Mouse (Mus musculus) intestine, postnatal 0 days (tissue): ENCODE data around the gene Gpc6. TPM values are rescaled to one million over a fixed set of nuclear protein-coding genes. Genes with fewer than 3 reads are reported as not detected.

Source experiments
- ATAC-seq: fragments of 200-750 bp; cut with Nextera tagmentation; 2 replicates; pipeline ENCODE4 v1.8.0; 2017; ENCODE audit warnings: mild to moderate bottlenecking, moderate TSS enrichment, moderate library complexity
- H3K27ac ChIP-seq: fragments of 300-500 bp; sonication (generic); 2 replicates; pipeline ENCODE4 v1.5.1; 2014; ENCODE audit warnings: mild to moderate bottlenecking, low read depth, low read length, moderate library complexity
- H3K27me3 ChIP-seq: fragments of 300-500 bp; sonication (generic); replicated peaks from 2 replicates; pipeline ENCODE4 v1.6.1; 2014; ENCODE audit warnings: low read length, mixed read lengths; ENCODE audit not compliant: control insufficient read depth, insufficient read depth
- H3K36me3 ChIP-seq: fragments of 300-500 bp; sonication (generic); 2 replicates; pipeline ENCODE4 v1.6.1; 2014; ENCODE audit warnings: mild to moderate bottlenecking, moderate library complexity; ENCODE audit not compliant: control insufficient read depth, insufficient read depth
- H3K4me1 ChIP-seq: fragments of 300-500 bp; sonication (generic); replicated peaks from 2 replicates; pipeline ENCODE4 v1.6.1; 2014; ENCODE audit warnings: antibody characterized with exemption, low read length, mixed read lengths; ENCODE audit not compliant: control insufficient read depth, insufficient read depth
- H3K4me2 ChIP-seq: fragments of 300-500 bp; sonication (generic); replicated peaks from 2 replicates; pipeline ENCODE4 v1.6.1; 2014; ENCODE audit warnings: low read depth, mild to moderate bottlenecking, moderate library complexity
- H3K4me3 ChIP-seq: fragments of 300-500 bp; sonication (generic); 2 replicates; pipeline ENCODE4 v1.5.1; 2014; ENCODE audit warnings: low read depth, low read length
- H3K9ac ChIP-seq: fragments of 300-500 bp; sonication (generic); 2 replicates; pipeline ENCODE4 v1.6.1; 2014; ENCODE audit warnings: mild to moderate bottlenecking, low read depth, low read length
- H3K9me3 ChIP-seq: fragments of 300-500 bp; sonication (generic); 2 replicates; pipeline ENCODE4 v1.6.1; 2016; ENCODE audit warnings: mixed run types; ENCODE audit not compliant: control insufficient read depth
- CTCF ChIP-seq: sonication (generic); IDR thresholded peaks from 2 replicates; pipeline ENCODE4 v1.5.1; 2016; ENCODE audit warnings: low read depth, mild to moderate bottlenecking, control low read depth, antibody characterized with exemption, moderate library complexity
- WGBS: fragments of 180-500 bp; shearing (Covaris S2); extraction: QIAGEN DNeasy Blood & Tissue Kit; methylation state at CpG from one replicate; pipeline ENCODE4 v1.1.7; 2014; 5-methylcytosine and 5-hydroxymethylcytosine counted together
- polyA plus RNA-seq: library from polyadenylated mRNA; unstranded; fragments of >200 nt; fragmentation: Nextera tagmentation; extraction: Ambion mirVana; gene quantifications from 2 replicates; pipeline ENCODE4 v1.2.1, GENCODE M21; 2015

Gpc6 gene
- polyA plus RNA-seq: 6.6 and 7.5 TPM in 2 replicates

- no peak for TF ChIP-seq CTCF
- no peaks in the 10 kb centered on the region for H3K4me1 ChIP-seq
- under 1% methylated on average over 38 of the region's 38 CpGs for WGBS
- H3K9me3 ChIP-seq: no peaks in the 10 kb centered on the region
- peak; percentile 37; the same call in 1 of the 2 replicates for ATAC-seq
- H3K4me3 ChIP-seq: peak within 1 kb of the TSS; percentile 57
- peak within 1 kb of the TSS; percentile 98 for H3K4me2 ChIP-seq
- no peaks in the 10 kb centered on the region for H3K36me3 ChIP-seq
- 0 out of 2 replicates have a peak within 1 kb of the TSS, but pooled peaks have one; percentile 42 for H3K27ac ChIP-seq
- H3K9ac ChIP-seq: peak within 1 kb of the TSS; percentile 35; the same call in 1 of the 2 replicates
- no peaks in the 10 kb centered on the region; the same call in 1 of the 2 replicates for H3K27me3 ChIP-seq
Observed at GRCm38 (mm10) chr14:116924876-116925601, at the start of gene Gpc6. Gpc6 (plus strand) TSS chr14:116925315.

- Histone ChIP-seq H3K4me2 (no peak overlapping the region), H3K27me3 (no peaks in the 10 kb centered on the region), H3K4me3 (no peak overlapping the region), H3K27ac (no peak overlapping the region), H3K4me1 (no peaks in the 10 kb centered on the region), H3K9me3 (no peaks in the 10 kb centered on the region), H3K36me3 (no peaks in the 10 kb centered on the region), H3K9ac (no peak overlapping the region)
- no peak for ATAC-seq
- TF ChIP-seq CTCF: no peak
- 77% methylated on average over 7 of the region's 7 CpGs for WGBS
Observed at GRCm38 (mm10) chr14:116882480-116883044, 42.6 kb upstream of the Gpc6 start.

- 18% methylated on average over 3 of the region's 3 CpGs for WGBS
- no peak overlapping the region for H3K4me3 ChIP-seq
- no peak for TF ChIP-seq CTCF
- H3K36me3 ChIP-seq: no peaks in the 10 kb centered on the region
- H3K9me3 ChIP-seq: no peaks in the 10 kb centered on the region
- no peaks in the 10 kb centered on the region for H3K4me1 ChIP-seq
- H3K27ac ChIP-seq: no peak overlapping the region
- H3K4me2 ChIP-seq: no peak overlapping the region
- H3K27me3 ChIP-seq: no peaks in the 10 kb centered on the region
- no peak overlapping the region for H3K9ac ChIP-seq
- ATAC-seq: 0 out of 2 replicates have a peak, but pooled peaks have one; percentile 13
Observed at GRCm38 (mm10) chr14:116894316-116894715, 30.8 kb upstream of the Gpc6 start.

- no peak overlapping the region for H3K4me3 ChIP-seq
- WGBS: 41% methylated on average over 1 of the region's 1 CpGs
- no peak overlapping the region for H3K27ac ChIP-seq
- no peaks in the 10 kb centered on the region for H3K4me1 ChIP-seq
- no peak for TF ChIP-seq CTCF
- H3K4me2 ChIP-seq: no peak overlapping the region
- H3K36me3 ChIP-seq: no peaks in the 10 kb centered on the region
- no peaks in the 10 kb centered on the region for H3K9me3 ChIP-seq
- no peaks in the 10 kb centered on the region for H3K27me3 ChIP-seq
- no peak overlapping the region for H3K9ac ChIP-seq
- ATAC-seq: no peak
Observed at GRCm38 (mm10) chr14:116897971-116898370, 27.1 kb upstream of the Gpc6 start.

GRCm38 (mm10) chr14:116911768-116912167, 13.3 kb upstream of the Gpc6 start:
- 77% methylated on average over 1 of the region's 1 CpGs for WGBS
- Histone ChIP-seq H3K4me3 (no peak overlapping the region), H3K27ac (no peak overlapping the region), H3K9me3 (no peaks in the 10 kb centered on the region), H3K4me1 (no peaks in the 10 kb centered on the region), H3K36me3 (no peaks in the 10 kb centered on the region), H3K27me3 (no peaks in the 10 kb centered on the region), H3K9ac (no peak overlapping the region), H3K4me2 (no peak overlapping the region)
- ATAC-seq: no peak
- no peak for TF ChIP-seq CTCF

- H3K27ac ChIP-seq: no peak overlapping the region
- TF ChIP-seq CTCF: no peak
- H3K4me1 ChIP-seq: no peaks in the 10 kb centered on the region
- ATAC-seq: no peak
- H3K36me3 ChIP-seq: no peaks in the 10 kb centered on the region
- no peak overlapping the region for H3K4me3 ChIP-seq
- H3K9ac ChIP-seq: no peak overlapping the region
- 71% methylated on average over 6 of the region's 6 CpGs for WGBS
- H3K9me3 ChIP-seq: no peaks in the 10 kb centered on the region
- H3K27me3 ChIP-seq: no peaks in the 10 kb centered on the region
- H3K4me2 ChIP-seq: no peak overlapping the region
Observed at GRCm38 (mm10) chr14:116916874-116917273, 8.2 kb upstream of the Gpc6 start.
